Mouse (Mus musculus) heart, embryonic 16.5 days (tissue): Measurements from ENCODE around the gene Acsm2. TPM values are rescaled to one million over a fixed set of nuclear protein-coding genes. Genes with fewer than 3 reads are reported as not detected.

Source experiments
- ATAC-seq: fragments of 200-750 bp; cut with Nextera tagmentation; replicated peaks from 2 replicates; pipeline ENCODE4 v1.8.0; 2017; ENCODE audit warnings: moderate number of reproducible peaks; ENCODE audit not compliant: insufficient read depth, low FRiP score; ENCODE audit errors: extremely low read depth
- H3K27ac ChIP-seq: fragments of 300-500 bp; sonication (generic); 2 replicates; pipeline ENCODE4 v1.5.1; 2014; ENCODE audit warnings: mild to moderate bottlenecking, low read length, control low read depth, moderate library complexity
- H3K27me3 ChIP-seq: fragments of 300-500 bp; sonication (generic); 2 replicates; pipeline ENCODE4 v1.6.1; 2014; ENCODE audit warnings: low read length, mixed read lengths; ENCODE audit not compliant: control insufficient read depth, insufficient read depth
- H3K36me3 ChIP-seq: fragments of 300-500 bp; sonication (generic); 2 replicates; pipeline ENCODE4 v1.6.1; 2014; ENCODE audit not compliant: control insufficient read depth, insufficient read depth
- H3K4me1 ChIP-seq: fragments of 300-500 bp; sonication (generic); 2 replicates; pipeline ENCODE4 v1.6.1; 2014; ENCODE audit warnings: low read length, mixed read lengths; ENCODE audit not compliant: control insufficient read depth, insufficient read depth
- H3K4me2 ChIP-seq: fragments of 300-500 bp; sonication (generic); 2 replicates; pipeline ENCODE4 v1.6.1; 2014; ENCODE audit warnings: low read depth, mild to moderate bottlenecking, control low read depth, low read length
- H3K4me3 ChIP-seq: fragments of 300-500 bp; sonication (generic); 2 replicates; pipeline ENCODE4 v1.5.1; 2014; ENCODE audit warnings: mild to moderate bottlenecking, control low read depth, low read length
- H3K9ac ChIP-seq: fragments of 300-500 bp; sonication (generic); 2 replicates; pipeline ENCODE4 v1.6.1; 2014; ENCODE audit warnings: low read length, control low read depth
- H3K9me3 ChIP-seq: fragments of 300-500 bp; sonication (generic); replicated peaks from 2 replicates; pipeline ENCODE4 v1.6.1; 2016; ENCODE audit warnings: low read length; ENCODE audit not compliant: control insufficient read depth
- WGBS: fragments of 180-500 bp; shearing (Covaris S2); extraction: QIAGEN DNeasy Blood & Tissue Kit; methylation state at CpG from one replicate; pipeline ENCODE4 v1.1.7; 2014; 5-methylcytosine and 5-hydroxymethylcytosine counted together
- polyA plus RNA-seq: library from polyadenylated mRNA; unstranded; fragments of >200 nt; fragmentation: Nextera tagmentation; extraction: Ambion mirVana; gene quantifications from 2 replicates; pipeline ENCODE4 v1.2.1, GENCODE M21; 2015

The Acsm2 gene
- polyA plus RNA-seq, 1 experiment from 2014 or later, result not detected

DNA sequence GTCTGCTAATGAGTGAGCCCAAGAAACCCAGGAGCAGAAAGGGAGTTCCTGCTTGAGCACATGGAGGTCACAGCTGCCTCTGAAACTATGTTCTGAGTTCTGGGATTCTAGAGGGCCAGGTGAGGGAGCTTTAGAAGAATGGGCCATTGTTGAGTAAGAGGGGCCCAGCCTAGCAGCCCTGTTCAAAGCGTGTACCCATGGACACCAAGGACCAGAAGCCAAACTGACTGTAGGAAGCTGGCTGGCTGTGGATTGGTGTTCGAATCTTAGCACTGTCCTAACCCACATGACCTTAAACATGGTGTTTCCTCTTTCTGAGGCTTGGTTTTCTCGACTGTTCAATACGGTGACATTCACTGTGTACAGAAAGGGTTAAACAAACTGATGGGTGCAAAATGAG lies 30.8 kb upstream of the Acsm2 start, which contains the start of gene Pdilt:
Pdilt (minus strand) TSS at position 101 of the 400 bp plus-strand sequence.
- Histone ChIP-seq H3K27ac (no peak within 1 kb of the TSS), H3K4me3 (no peak within 1 kb of the TSS), H3K27me3 (no peaks in the 10 kb centered on the region), H3K9ac (no peak within 1 kb of the TSS), H3K9me3 (no peaks in the 10 kb centered on the region), H3K4me2 (no peak within 1 kb of the TSS), H3K36me3 (no peaks in the 10 kb centered on the region), H3K4me1 (no peaks in the 10 kb centered on the region)
- WGBS, result 64% methylated on average over 4 of the region's 4 CpGs
- ATAC-seq, result no peak

- ATAC-seq, result no peak
- Histone ChIP-seq H3K4me1 (no peaks in the 10 kb centered on the region), H3K27ac (no peak overlapping the region), H3K4me3 (no peak overlapping the region), H3K4me2 (no peak overlapping the region), H3K9ac (no peak overlapping the region), H3K36me3 (no peaks in the 10 kb centered on the region), H3K27me3 (no peaks in the 10 kb centered on the region), H3K9me3 (no peaks in the 10 kb centered on the region)
- 28% methylated on average over 2 of the region's 2 CpGs for WGBS
Observed at GRCm38 (mm10) chr7:119525881-119526281, 28.3 kb upstream of the Acsm2 start.

- Histone ChIP-seq H3K27me3 (no peaks in the 10 kb centered on the region), H3K4me1 (no peaks in the 10 kb centered on the region), H3K36me3 (no peaks in the 10 kb centered on the region), H3K9ac (no peak overlapping the region), H3K4me2 (no peak overlapping the region), H3K9me3 (no peaks in the 10 kb centered on the region), H3K4me3 (no peak overlapping the region), H3K27ac (no peak overlapping the region)
- ATAC-seq, result no peak
- WGBS, result 74% methylated on average over 13 of the region's 13 CpGs
Observed at GRCm38 (mm10) chr7:119526486-119526885, 27.7 kb upstream of the Acsm2 start.

DNA sequence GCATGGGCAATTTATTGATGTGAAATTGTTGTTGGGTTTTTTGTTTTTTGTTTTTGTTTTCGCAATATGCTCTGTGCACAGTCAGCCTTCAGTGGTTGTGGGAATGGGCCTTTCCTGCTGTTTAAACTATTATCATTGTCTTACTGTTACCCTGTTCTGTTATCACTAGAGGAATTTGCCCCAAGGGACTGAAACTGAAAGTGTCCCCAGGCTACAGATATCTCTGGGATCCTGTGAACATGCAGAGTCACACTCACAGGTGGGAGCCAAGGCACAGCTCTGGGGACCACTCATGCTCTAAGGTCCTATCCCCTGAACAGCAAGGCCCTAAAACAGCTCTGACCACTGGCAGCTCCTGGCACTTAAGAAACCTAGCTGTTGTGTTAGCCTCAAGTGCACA lies 27.0 kb upstream of the Acsm2 start:
- Histone ChIP-seq H3K4me2 (no peak overlapping the region), H3K4me1 (no peaks in the 10 kb centered on the region), H3K36me3 (no peaks in the 10 kb centered on the region), H3K27ac (no peak overlapping the region), H3K27me3 (no peaks in the 10 kb centered on the region), H3K9ac (no peak overlapping the region), H3K4me3 (no peak overlapping the region), H3K9me3 (no peaks in the 10 kb centered on the region)
- WGBS, result 90% methylated on average over 1 of the region's 1 CpGs
- no peak for ATAC-seq

DNA sequence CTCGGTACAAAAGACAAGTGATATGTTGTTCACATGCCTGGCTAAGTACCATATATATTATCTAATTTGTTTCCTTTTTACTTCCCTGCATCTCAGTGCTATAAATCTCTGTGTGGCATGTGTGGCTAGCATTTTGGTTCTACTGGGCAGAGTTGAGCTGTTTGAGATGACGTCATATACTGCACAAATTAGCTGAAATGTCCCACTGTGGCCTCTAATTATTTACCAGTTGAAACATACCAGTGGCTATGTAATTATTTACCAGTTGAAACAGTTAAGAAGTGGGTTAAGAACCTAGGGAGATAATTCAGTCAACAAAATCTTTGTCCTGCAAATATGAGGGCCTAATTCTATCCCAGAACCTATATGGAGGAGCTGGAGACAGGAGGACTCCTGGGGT lies 26.6 kb upstream of the Acsm2 start:
- 57% methylated on average over 2 of the region's 2 CpGs for WGBS
- no peak overlapping the region for H3K4me3 ChIP-seq
- H3K27me3 ChIP-seq, result no peaks in the 10 kb centered on the region
- ATAC-seq, result no peak
- no peaks in the 10 kb centered on the region for H3K4me1 ChIP-seq
- no peak overlapping the region for H3K9ac ChIP-seq
- H3K4me2 ChIP-seq, result no peak overlapping the region
- no peaks in the 10 kb centered on the region for H3K9me3 ChIP-seq
- no peaks in the 10 kb centered on the region for H3K36me3 ChIP-seq
- no peak overlapping the region for H3K27ac ChIP-seq

GRCm38 (mm10) chr7:119528617-119529016 lies 25.5 kb upstream of the Acsm2 start:
- ATAC-seq, result no peak
- WGBS, result 59% methylated on average over 7 of the region's 7 CpGs
- Histone ChIP-seq H3K4me3 (no peak overlapping the region), H3K9ac (no peak overlapping the region), H3K27ac (no peak overlapping the region), H3K9me3 (no peaks in the 10 kb centered on the region), H3K27me3 (no peaks in the 10 kb centered on the region), H3K4me1 (no peaks in the 10 kb centered on the region), H3K4me2 (no peak overlapping the region), H3K36me3 (no peaks in the 10 kb centered on the region)

DNA sequence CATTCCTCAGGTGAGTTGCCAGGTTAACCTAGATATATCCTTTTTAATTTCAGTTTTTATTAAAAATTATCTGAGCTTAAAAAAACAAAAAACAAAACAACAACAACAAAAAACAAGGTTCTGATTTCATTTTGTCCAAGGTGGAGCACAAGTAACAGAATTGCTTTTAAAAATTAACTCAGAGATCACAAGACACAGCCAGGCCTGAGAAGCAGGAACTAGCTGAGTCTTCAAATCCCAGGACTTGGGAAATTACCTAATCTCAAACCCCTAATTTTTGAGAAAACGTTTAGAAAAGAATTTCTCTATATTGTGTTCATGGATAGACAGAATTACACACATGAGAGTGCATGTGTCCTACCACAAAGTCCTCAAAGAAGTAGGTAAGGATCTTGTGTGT lies 21.2 kb upstream of the Acsm2 start:
- no peaks in the 10 kb centered on the region for H3K36me3 ChIP-seq
- H3K4me3 ChIP-seq, result no peak overlapping the region
- H3K4me1 ChIP-seq, result no peaks in the 10 kb centered on the region
- no peak overlapping the region for H3K27ac ChIP-seq
- no peaks in the 10 kb centered on the region for H3K9me3 ChIP-seq
- H3K9ac ChIP-seq, result no peak overlapping the region
- no peaks in the 10 kb centered on the region for H3K27me3 ChIP-seq
- 37% methylated on average over 1 of the region's 1 CpGs for WGBS
- H3K4me2 ChIP-seq, result no peak overlapping the region
- no peak for ATAC-seq

GRCm38 (mm10) chr7:119534389-119534788 lies 19.8 kb upstream of the Acsm2 start:
- Histone ChIP-seq H3K9me3 (no peaks in the 10 kb centered on the region), H3K4me3 (no peak overlapping the region), H3K4me1 (no peaks in the 10 kb centered on the region), H3K36me3 (no peaks in the 10 kb centered on the region), H3K9ac (no peak overlapping the region), H3K27ac (no peak overlapping the region), H3K4me2 (no peak overlapping the region), H3K27me3 (no peaks in the 10 kb centered on the region)
- ATAC-seq, result no peak
- WGBS, result 60% methylated on average over 2 of the region's 2 CpGs

DNA sequence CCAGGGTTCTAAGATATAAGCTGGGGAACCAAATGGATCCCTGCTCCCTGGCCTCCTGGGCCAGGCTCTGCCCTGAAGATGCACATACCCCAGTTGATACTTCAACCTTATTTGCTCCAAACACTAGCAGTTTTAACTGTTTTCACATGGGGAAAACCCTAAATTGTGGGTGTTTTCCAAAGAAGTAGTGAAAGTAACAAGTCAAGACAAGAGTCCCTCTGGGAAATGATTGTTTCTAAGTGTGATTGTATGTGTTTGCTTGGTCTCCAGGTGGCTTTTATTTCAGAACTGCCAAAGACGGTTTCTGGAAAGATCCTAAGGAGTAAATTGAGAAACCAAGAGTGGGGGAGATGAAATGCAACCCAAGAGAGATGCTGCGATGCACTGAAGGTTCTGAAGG lies 11.7 kb upstream of the Acsm2 start:
- no peaks in the 10 kb centered on the region for H3K9me3 ChIP-seq
- 64% methylated on average over 2 of the region's 2 CpGs for WGBS
- no peak overlapping the region for H3K4me2 ChIP-seq
- no peaks in the 10 kb centered on the region for H3K4me1 ChIP-seq
- H3K27me3 ChIP-seq, result no peaks in the 10 kb centered on the region
- no peak overlapping the region for H3K27ac ChIP-seq
- H3K4me3 ChIP-seq, result no peak overlapping the region
- no peaks in the 10 kb centered on the region for H3K36me3 ChIP-seq
- ATAC-seq, result no peak
- H3K9ac ChIP-seq, result no peak overlapping the region

DNA sequence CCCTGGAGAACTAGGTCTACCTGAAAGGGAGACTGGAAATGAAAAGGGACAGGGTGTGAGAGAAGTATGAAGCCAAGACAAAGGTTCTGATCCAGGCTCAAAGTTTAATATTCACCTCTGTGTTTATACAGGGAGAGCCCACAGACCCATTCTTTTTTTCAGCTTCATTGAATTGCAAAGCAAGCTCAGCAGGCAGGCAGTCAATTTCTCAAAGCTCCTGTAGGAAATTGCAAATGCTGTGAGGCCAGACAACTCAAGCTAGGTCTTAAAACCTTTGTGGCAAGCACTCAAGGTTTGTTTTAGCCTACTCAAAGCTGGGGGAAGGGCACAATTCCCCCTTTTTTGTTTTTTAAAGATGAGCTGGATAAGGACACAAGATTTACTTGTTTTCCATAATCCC lies 8.6 kb upstream of the Acsm2 start:
- H3K4me3 ChIP-seq, result no peak overlapping the region
- H3K4me2 ChIP-seq, result no peak overlapping the region

More for the DNA sequence above, 8.6 kb upstream of the Acsm2 start:
- Histone ChIP-seq H3K27me3 (no peaks in the 10 kb centered on the region), H3K9ac (no peak overlapping the region), H3K36me3 (no peaks in the 10 kb centered on the region), H3K4me1 (no peaks in the 10 kb centered on the region), H3K27ac (no peak overlapping the region), H3K9me3 (no peaks in the 10 kb centered on the region)
- ATAC-seq, result no peak
